Mouse (Mus musculus) stomach, embryonic 16.5 days (tissue): ENCODE measurements around the gene Ppm1m. TPM values are rescaled to one million over a fixed set of nuclear protein-coding genes. Genes with fewer than 3 reads are reported as not detected.
A peak's percentile ranks its signal among the peaks of the same experiment; 100 is the strongest.

ENCODE experiments used
- ATAC-seq: fragments of 200-750 bp; cut with Nextera tagmentation; 2 replicates; pipeline ENCODE4 v1.8.0; 2017; ENCODE audit warnings: moderate number of reproducible peaks, moderate TSS enrichment; ENCODE audit not compliant: insufficient read depth, low FRiP score
- H3K27ac ChIP-seq: fragments of 300-500 bp; sonication (generic); 2 replicates; pipeline ENCODE4 v1.5.1; 2014; ENCODE audit warnings: low read length
- H3K27me3 ChIP-seq: fragments of 300-500 bp; sonication (generic); 2 replicates; pipeline ENCODE4 v1.6.1; 2014; ENCODE audit warnings: low read length, control low read depth, mixed read lengths; ENCODE audit not compliant: control insufficient read depth, insufficient read depth
- H3K36me3 ChIP-seq: fragments of 300-500 bp; sonication (generic); 2 replicates; pipeline ENCODE4 v1.6.1; 2014; ENCODE audit warnings: low read length; ENCODE audit not compliant: control insufficient read depth, insufficient read depth
- H3K4me1 ChIP-seq: fragments of 300-500 bp; sonication (generic); 2 replicates; pipeline ENCODE4 v1.6.1; 2014; ENCODE audit warnings: low read length, control low read depth, mixed read lengths; ENCODE audit not compliant: control insufficient read depth, insufficient read depth
- H3K4me2 ChIP-seq: fragments of 300-500 bp; sonication (generic); 2 replicates; pipeline ENCODE4 v1.6.1; 2014; ENCODE audit warnings: low read depth, low read length, mixed read lengths
- H3K4me3 ChIP-seq: fragments of 300-500 bp; sonication (generic); replicated peaks from 2 replicates; pipeline ENCODE4 v1.5.1; 2014; ENCODE audit warnings: mild to moderate bottlenecking, low read length
- H3K9ac ChIP-seq: fragments of 300-500 bp; sonication (generic); 2 replicates; pipeline ENCODE4 v1.6.1; 2014; ENCODE audit warnings: low read length
- H3K9me3 ChIP-seq: fragments of 300-500 bp; sonication (generic); replicated peaks from 2 replicates; pipeline ENCODE4 v1.6.1; 2016; ENCODE audit warnings: low read length, control low read depth; ENCODE audit not compliant: control insufficient read depth
- WGBS: fragments of 180-500 bp; shearing (Covaris S2); extraction: QIAGEN DNeasy Blood & Tissue Kit; methylation state at CpG from one replicate; pipeline ENCODE4 v1.1.7; 2014; 5-methylcytosine and 5-hydroxymethylcytosine counted together
- polyA plus RNA-seq: library from polyadenylated mRNA; unstranded; fragments of >200 nt; fragmentation: Nextera tagmentation; extraction: Ambion mirVana; gene quantifications from 2 replicates; pipeline ENCODE4 v1.2.1, GENCODE M21; 2015

The Ppm1m gene
- polyA plus RNA-seq, 1 experiment from 2014 or later, result 36.0 TPM

DNA sequence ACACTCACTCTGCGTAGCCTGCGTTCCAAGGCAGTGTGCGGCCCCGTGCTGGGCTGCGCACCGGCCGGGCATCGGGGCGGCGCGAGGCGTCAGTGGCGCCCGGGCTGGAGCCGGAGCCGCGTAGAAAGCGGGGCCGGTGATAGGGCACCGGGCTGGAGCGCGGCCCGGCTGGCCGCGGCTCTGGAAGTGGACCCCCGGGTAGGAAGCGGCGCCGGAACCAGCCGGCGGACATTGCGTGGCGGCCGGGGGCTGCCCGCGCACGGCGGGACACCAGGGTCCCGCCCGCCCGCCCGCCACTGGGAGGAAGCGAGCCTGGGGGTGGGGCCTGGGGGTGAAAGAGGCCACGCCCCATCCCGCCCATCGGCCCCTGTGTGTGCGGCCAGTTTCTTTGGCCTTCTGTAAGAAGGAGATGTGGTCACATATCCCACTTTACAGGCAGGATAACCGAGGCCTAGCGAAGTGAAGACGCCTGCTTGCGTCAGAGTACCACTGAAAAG lies 536 bp downstream of the Ppm1m start:
- Histone ChIP-seq H3K36me3 (no peaks in the 10 kb centered on the region), H3K9me3 (no peaks in the 10 kb centered on the region), H3K4me1 (peaks cover 20% of the 10 kb centered on the region), H3K4me3 (peak overlapping the region; percentile 66), H3K9ac (peak overlapping the region; percentile 84), H3K4me2 (peak overlapping the region; percentile 75), H3K27ac (peak overlapping the region; percentile 46), H3K27me3 (no peaks in the 10 kb centered on the region)
- peak; percentile 51 for ATAC-seq
- under 1% methylated on average over 51 of the region's 51 CpGs for WGBS

- peaks cover 16% of the 10 kb centered on the region for H3K4me1 ChIP-seq
- H3K9me3 ChIP-seq, result no peaks in the 10 kb centered on the region
- 90% methylated on average over 9 of the region's 9 CpGs for WGBS
- no peak overlapping the region for H3K9ac ChIP-seq
- H3K27me3 ChIP-seq, result no peaks in the 10 kb centered on the region
- ATAC-seq, result no peak
- H3K36me3 ChIP-seq, result no peaks in the 10 kb centered on the region
- no peak overlapping the region for H3K4me3 ChIP-seq
- H3K4me2 ChIP-seq, result 0 out of 2 replicates have a peak overlapping the region, but pooled peaks have one; percentile 75
- H3K27ac ChIP-seq, result no peak overlapping the region
Observed at GRCm38 (mm10) chr9:106197732-106198131, 1.8 kb downstream of the Ppm1m start.

DNA sequence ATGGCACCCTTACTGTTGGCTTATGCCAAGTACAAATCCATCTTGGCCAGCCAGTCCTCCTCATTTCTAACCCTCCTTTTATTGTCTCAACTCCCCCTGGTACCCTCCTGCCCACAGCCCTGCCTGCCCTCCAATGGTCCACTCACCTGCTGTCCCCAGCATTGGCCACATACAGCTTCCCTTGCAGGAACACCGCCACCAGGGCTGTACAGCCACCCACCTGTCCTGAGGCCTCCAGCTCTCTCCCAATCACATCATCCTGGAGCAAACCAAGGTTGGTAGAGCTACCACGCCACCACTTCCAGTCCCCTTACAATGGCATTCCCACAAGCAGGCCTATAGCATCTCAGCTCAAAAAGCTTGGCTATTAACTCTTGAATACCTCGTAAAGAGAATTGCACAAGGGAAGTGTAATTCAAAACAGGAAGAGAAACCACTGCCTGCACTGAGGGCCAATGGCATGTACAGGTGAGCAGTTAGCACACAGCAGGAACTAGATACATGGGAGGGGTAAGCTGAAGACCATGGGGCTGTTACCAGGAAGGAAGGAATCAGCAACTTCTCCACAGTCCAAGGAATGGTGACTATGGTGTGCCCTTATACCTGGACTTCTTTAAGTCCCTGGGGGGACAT lies 2.3 kb downstream of the Ppm1m start:
- no peak overlapping the region for H3K4me2 ChIP-seq
- no peak overlapping the region for H3K4me3 ChIP-seq
- no peak overlapping the region for H3K9ac ChIP-seq
- no peaks in the 10 kb centered on the region for H3K36me3 ChIP-seq
- peaks cover 14% of the 10 kb centered on the region for H3K4me1 ChIP-seq
- no peaks in the 10 kb centered on the region for H3K9me3 ChIP-seq
- WGBS, result 86% methylated on average over 3 of the region's 3 CpGs
- H3K27me3 ChIP-seq, result no peaks in the 10 kb centered on the region
- ATAC-seq, result no peak
- no peak overlapping the region for H3K27ac ChIP-seq

- Histone ChIP-seq H3K27ac (no peak overlapping the region), H3K9me3 (no peaks in the 10 kb centered on the region), H3K27me3 (no peaks in the 10 kb centered on the region), H3K4me3 (no peak overlapping the region), H3K36me3 (peaks cover 5% of the 10 kb centered on the region), H3K4me1 (peaks cover 12% of the 10 kb centered on the region; the same call in 1 of the 2 replicates), H3K9ac (no peak overlapping the region), H3K4me2 (no peak overlapping the region)
- 82% methylated on average over 8 of the region's 8 CpGs for WGBS
- ATAC-seq, result no peak
Observed at GRCm38 (mm10) chr9:106195693-106196092, 3.9 kb downstream of the Ppm1m start.

GRCm38 (mm10) chr9:106193930-106194807 lies 5.4 kb downstream of the Ppm1m start:
- 87% methylated on average over 8 of the region's 8 CpGs for WGBS
- Histone ChIP-seq H3K4me2 (no peak overlapping the region), H3K9me3 (no peaks in the 10 kb centered on the region), H3K4me3 (no peak overlapping the region), H3K27ac (no peak overlapping the region), H3K9ac (no peak overlapping the region), H3K4me1 (peaks cover 5% of the 10 kb centered on the region; the same call in 1 of the 2 replicates), H3K27me3 (no peaks in the 10 kb centered on the region), H3K36me3 (peaks cover 17% of the 10 kb centered on the region)
- no peak for ATAC-seq

GRCm38 (mm10) chr9:106192998-106193397 lies 6.5 kb downstream of the Ppm1m start:
- Histone ChIP-seq H3K36me3 (peaks cover 28% of the 10 kb centered on the region), H3K4me2 (no peak overlapping the region), H3K27me3 (no peaks in the 10 kb centered on the region), H3K9ac (no peak overlapping the region), H3K9me3 (no peaks in the 10 kb centered on the region), H3K4me1 (peaks cover 4% of the 10 kb centered on the region; the same call in 1 of the 2 replicates), H3K27ac (no peak overlapping the region), H3K4me3 (no peak overlapping the region)
- ATAC-seq, result no peak
- WGBS, result 77% methylated on average over 1 of the region's 1 CpGs

DNA sequence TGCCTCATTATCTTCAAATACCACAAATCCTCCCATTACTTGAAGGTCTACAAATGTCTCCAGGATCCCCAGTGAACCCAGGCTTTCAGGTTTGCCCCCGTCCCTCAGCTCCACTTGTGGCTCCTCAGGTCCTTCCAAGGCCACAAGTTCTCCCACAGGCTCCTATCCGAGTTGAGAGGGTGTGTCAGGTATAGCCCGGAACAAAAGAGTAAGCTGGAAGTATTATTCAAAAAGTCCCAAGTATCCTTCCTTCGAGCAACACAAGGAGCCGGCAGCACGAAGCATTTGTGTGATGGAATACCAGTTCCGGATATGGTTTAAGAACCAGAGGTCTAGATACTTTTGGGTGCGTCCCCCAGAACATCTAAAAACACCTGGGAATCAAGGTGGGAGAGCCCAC lies 7.5 kb downstream of the Ppm1m start:
- no peak for ATAC-seq
- Histone ChIP-seq H3K4me3 (no peak overlapping the region), H3K4me2 (no peak overlapping the region), H3K4me1 (no peaks in the 10 kb centered on the region), H3K27me3 (no peaks in the 10 kb centered on the region), H3K27ac (no peak overlapping the region), H3K9me3 (no peaks in the 10 kb centered on the region), H3K9ac (no peak overlapping the region), H3K36me3 (peaks cover 32% of the 10 kb centered on the region)
- 90% methylated on average over 8 of the region's 8 CpGs for WGBS

DNA sequence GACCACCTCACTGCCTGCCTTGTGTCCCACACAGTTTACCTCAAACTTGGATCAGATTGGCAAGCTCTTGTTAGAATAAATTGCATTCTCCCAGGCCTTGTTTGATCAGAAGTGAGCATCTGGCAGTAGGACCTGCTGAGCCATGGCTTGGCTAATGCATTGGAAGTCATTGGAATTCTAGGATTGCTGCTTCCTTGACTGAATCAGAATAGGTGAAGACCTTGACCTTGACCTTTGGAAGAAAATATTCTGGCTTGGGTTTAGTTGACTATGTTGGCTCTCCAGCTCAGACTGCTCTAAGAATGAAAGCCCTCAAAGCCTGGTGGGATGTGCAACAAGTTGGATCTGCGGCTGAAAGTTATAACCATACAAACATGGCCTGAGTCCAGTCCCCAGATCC lies 8.2 kb downstream of the Ppm1m start:
- Histone ChIP-seq H3K27ac (no peak overlapping the region), H3K4me3 (no peak overlapping the region), H3K9me3 (no peaks in the 10 kb centered on the region), H3K36me3 (peaks cover 38% of the 10 kb centered on the region), H3K4me2 (no peak overlapping the region), H3K27me3 (no peaks in the 10 kb centered on the region), H3K9ac (no peak overlapping the region), H3K4me1 (no peaks in the 10 kb centered on the region)
- WGBS, result 88% methylated on average over 1 of the region's 1 CpGs
- ATAC-seq, result no peak

- no peaks in the 10 kb centered on the region for H3K9me3 ChIP-seq
- no peak for ATAC-seq
- no peak overlapping the region for H3K4me3 ChIP-seq
- no peak overlapping the region for H3K27ac ChIP-seq
- H3K36me3 ChIP-seq, result peaks cover 56% of the 10 kb centered on the region
- WGBS, result 77% methylated on average over 5 of the region's 5 CpGs
- H3K9ac ChIP-seq, result no peak overlapping the region
- no peaks in the 10 kb centered on the region for H3K4me1 ChIP-seq
- H3K27me3 ChIP-seq, result no peaks in the 10 kb centered on the region
- H3K4me2 ChIP-seq, result no peak overlapping the region
Observed at GRCm38 (mm10) chr9:106183996-106184395, 15.6 kb downstream of the Ppm1m start.
